Mouse (Mus musculus): ENCODE data around the gene Sh3rf1. TPM values are rescaled to one million over a fixed set of nuclear protein-coding genes. Genes with fewer than 3 reads are reported as not detected.

The Sh3rf1 gene
- polyA plus RNA-seq, 2 experiments = 8.8 to 12.8 TPM

DNA sequence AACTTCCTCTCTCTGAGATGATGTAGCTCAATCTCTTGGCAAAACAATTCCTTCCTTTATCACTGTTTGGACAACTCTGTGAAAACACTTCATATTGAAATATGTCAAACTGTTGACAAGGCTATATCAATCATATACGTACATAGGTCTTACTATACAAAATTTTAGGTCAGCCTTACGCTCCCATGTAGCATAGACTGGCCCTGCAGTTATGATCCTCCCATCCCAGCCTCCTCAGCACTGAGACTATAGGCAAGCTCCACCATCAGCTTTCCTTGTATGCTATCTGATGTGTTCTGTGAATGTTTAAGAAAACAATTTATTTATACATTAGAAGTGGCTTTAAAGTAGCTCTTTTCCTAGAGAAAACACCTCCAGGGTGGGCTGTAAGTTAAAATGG is 42.1 kb upstream of the Sh3rf1 start:
- Histone ChIP-seq H3K4me3 (replicated peaks; ENCODE audit: low read length) (no peak overlapping the region), H3K36me3 (ENCODE audit: control insufficient read depth, insufficient read depth, low read length) (no peaks in the 10 kb centered on the region), H3K4me1 (ENCODE audit: control insufficient read depth, insufficient read depth, low read length) (no peaks in the 10 kb centered on the region), H3K27me3 (ENCODE audit: control insufficient read depth, insufficient read depth, low read length) (no peaks in the 10 kb centered on the region), H3K9me3 (ENCODE audit: control insufficient read depth, low read length) (no peaks in the 10 kb centered on the region), H3K4me2 (replicated peaks; ENCODE audit: low read depth, low read length, severe bottlenecking) (no peak overlapping the region), H3K27ac (replicated peaks; ENCODE audit: low read depth, low read length) (no peak overlapping the region), H3K9ac (ENCODE audit: low read depth, low read length, severe bottlenecking) (no peak overlapping the region)
- TF ChIP-seq POLR2A (IDR thresholded peaks at IDR 0.05; ENCODE audit: borderline replicate concordance, extremely low read depth, insufficient read depth, insufficient read length) = no peak
- 94% methylated on average over 2 of the region's 2 CpGs for WGBS
- DNase-seq (ENCODE audit: low spot score) (no peak), ATAC-seq (ENCODE audit: low FRiP score, low read depth) (no peak)

GRCm38 (mm10) chr8:61182020-61182419 is 41.7 kb upstream of the Sh3rf1 start:
- no peak overlapping the region for H3K4me3 ChIP-seq (replicated peaks; ENCODE audit: low read length)
- no peak overlapping the region for H3K9ac ChIP-seq (ENCODE audit: low read depth, low read length, severe bottlenecking)
- no peak overlapping the region for H3K4me2 ChIP-seq (replicated peaks; ENCODE audit: low read depth, low read length, severe bottlenecking)
- no peak for DNase-seq (ENCODE audit: low spot score)
- no peak for ATAC-seq (ENCODE audit: low FRiP score, low read depth)
- WGBS = 90% methylated on average over 4 of the region's 4 CpGs
- H3K27me3 ChIP-seq (ENCODE audit: control insufficient read depth, insufficient read depth, low read length) = no peaks in the 10 kb centered on the region
- H3K36me3 ChIP-seq (ENCODE audit: control insufficient read depth, insufficient read depth, low read length) = no peaks in the 10 kb centered on the region
- TF ChIP-seq POLR2A (IDR thresholded peaks at IDR 0.05; ENCODE audit: borderline replicate concordance, extremely low read depth, insufficient read depth, insufficient read length) = no peak
- H3K27ac ChIP-seq (replicated peaks; ENCODE audit: low read depth, low read length) = no peak overlapping the region
- no peaks in the 10 kb centered on the region for H3K4me1 ChIP-seq (ENCODE audit: control insufficient read depth, insufficient read depth, low read length)
- no peaks in the 10 kb centered on the region for H3K9me3 ChIP-seq (ENCODE audit: control insufficient read depth, low read length)

DNA sequence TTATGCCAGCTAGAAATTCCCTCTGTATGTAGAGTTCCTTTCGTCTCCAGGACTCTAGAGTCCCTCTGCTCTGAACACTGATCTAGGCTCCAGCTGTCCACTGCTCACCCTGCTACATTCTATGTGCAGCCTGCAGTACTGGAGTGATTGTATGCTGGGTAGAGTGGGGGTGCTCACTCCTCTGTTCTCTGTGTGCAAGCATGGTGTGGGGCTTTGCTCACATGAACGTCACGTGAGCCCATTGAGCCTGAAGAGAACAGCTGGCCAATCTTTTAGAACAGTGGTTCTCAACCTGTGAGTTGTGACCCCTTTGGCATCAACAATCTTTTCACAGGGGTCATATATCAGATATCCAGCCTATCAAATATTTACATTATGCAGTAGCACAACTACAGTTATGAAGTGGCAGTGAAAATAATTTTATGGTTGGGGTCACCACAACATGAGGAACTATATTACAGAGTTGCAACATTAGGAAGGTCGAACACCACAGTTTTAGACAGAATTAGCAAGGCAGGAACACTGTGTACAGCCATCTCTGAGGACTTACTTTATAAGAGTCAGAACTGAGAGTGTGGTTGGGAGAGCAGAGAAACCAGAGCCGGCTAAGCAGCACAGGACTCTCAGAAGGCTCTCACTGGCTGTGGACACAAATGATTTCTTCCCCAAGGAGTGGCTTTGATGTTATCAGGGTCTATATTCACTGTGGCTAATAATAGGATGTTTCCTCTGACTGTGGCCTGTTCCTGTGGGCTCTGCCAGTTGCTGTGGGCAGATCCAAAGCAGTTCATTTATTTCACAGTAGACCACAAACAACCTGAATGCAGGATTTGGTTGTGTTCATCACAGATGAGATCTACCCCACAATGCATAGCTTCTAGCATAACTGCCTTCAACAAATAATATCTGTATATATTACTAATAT is 38.1 kb upstream of the Sh3rf1 start:
- no peaks in the 10 kb centered on the region for H3K27me3 ChIP-seq (ENCODE audit: control insufficient read depth, insufficient read depth, low read length)
- WGBS = 63% methylated on average over 5 of the region's 5 CpGs
- no peaks in the 10 kb centered on the region for H3K4me1 ChIP-seq (ENCODE audit: control insufficient read depth, insufficient read depth, low read length)
- H3K4me2 ChIP-seq (replicated peaks; ENCODE audit: low read depth, low read length, severe bottlenecking) = no peak overlapping the region
- no peak overlapping the region for H3K4me3 ChIP-seq (replicated peaks; ENCODE audit: low read length)
- H3K9ac ChIP-seq (ENCODE audit: low read depth, low read length, severe bottlenecking) = no peak overlapping the region
- ATAC-seq (ENCODE audit: low FRiP score, low read depth) = no peak
- DNase-seq (ENCODE audit: low spot score) = no peak
- no peak overlapping the region for H3K27ac ChIP-seq (replicated peaks; ENCODE audit: low read depth, low read length)
- H3K9me3 ChIP-seq (ENCODE audit: control insufficient read depth, low read length) = no peaks in the 10 kb centered on the region
- H3K36me3 ChIP-seq (ENCODE audit: control insufficient read depth, insufficient read depth, low read length) = no peaks in the 10 kb centered on the region
- TF ChIP-seq POLR2A (IDR thresholded peaks at IDR 0.05; ENCODE audit: borderline replicate concordance, extremely low read depth, insufficient read depth, insufficient read length) = no peak

- H3K27me3 ChIP-seq (ENCODE audit: control insufficient read depth, insufficient read depth, low read length) = no peaks in the 10 kb centered on the region
- H3K4me1 ChIP-seq (ENCODE audit: control insufficient read depth, insufficient read depth, low read length) = no peaks in the 10 kb centered on the region
- H3K4me2 ChIP-seq (replicated peaks; ENCODE audit: low read depth, low read length, severe bottlenecking) = no peak overlapping the region
- ATAC-seq (ENCODE audit: low FRiP score, low read depth) (no peak), DNase-seq (ENCODE audit: low spot score) (no peak)
- TF ChIP-seq POLR2A (IDR thresholded peaks at IDR 0.05; ENCODE audit: borderline replicate concordance, extremely low read depth, insufficient read depth, insufficient read length) = no peak
- H3K27ac ChIP-seq (replicated peaks; ENCODE audit: low read depth, low read length) = no peak overlapping the region
- no peaks in the 10 kb centered on the region for H3K36me3 ChIP-seq (ENCODE audit: control insufficient read depth, insufficient read depth, low read length)
- H3K9ac ChIP-seq (ENCODE audit: low read depth, low read length, severe bottlenecking) = no peak overlapping the region
- H3K4me3 ChIP-seq (replicated peaks; ENCODE audit: low read length) = no peak overlapping the region
- H3K9me3 ChIP-seq (ENCODE audit: control insufficient read depth, low read length) = no peaks in the 10 kb centered on the region
- 75% methylated on average over 5 of the region's 5 CpGs for WGBS
These were observed 29.3 kb upstream of the Sh3rf1 start for GRCm38 (mm10) chr8:61194306-61194925.

- H3K9me3 ChIP-seq (ENCODE audit: control insufficient read depth, low read length) = no peaks in the 10 kb centered on the region
- H3K4me3 ChIP-seq (replicated peaks; ENCODE audit: low read length) = no peak overlapping the region
- ATAC-seq (ENCODE audit: low FRiP score, low read depth) = no peak
- H3K4me1 ChIP-seq (ENCODE audit: control insufficient read depth, insufficient read depth, low read length) = no peaks in the 10 kb centered on the region
- no peak for TF ChIP-seq POLR2A (IDR thresholded peaks at IDR 0.05; ENCODE audit: borderline replicate concordance, extremely low read depth, insufficient read depth, insufficient read length)
- no peak overlapping the region for H3K27ac ChIP-seq (replicated peaks; ENCODE audit: low read depth, low read length)
- H3K4me2 ChIP-seq (replicated peaks; ENCODE audit: low read depth, low read length, severe bottlenecking) = no peak overlapping the region
- no peaks in the 10 kb centered on the region for H3K36me3 ChIP-seq (ENCODE audit: control insufficient read depth, insufficient read depth, low read length)
- no peak overlapping the region for H3K9ac ChIP-seq (ENCODE audit: low read depth, low read length, severe bottlenecking)
- WGBS = 77% methylated on average over 6 of the region's 6 CpGs
- DNase-seq (ENCODE audit: low spot score) = no peak
- no peaks in the 10 kb centered on the region for H3K27me3 ChIP-seq (ENCODE audit: control insufficient read depth, insufficient read depth, low read length)
These were observed 23.3 kb upstream of the Sh3rf1 start for GRCm38 (mm10) chr8:61200254-61200887.

All from limb, embryonic 14.5 days (tissue).